Mouse (Mus musculus) ES-E14 (cell line): ENCODE measurements around the gene Gpr84.

Experiments
- HCFC1 ChIP-seq: IDR thresholded peaks from 2 replicates; pipeline ENCODE4 v1.6.1; 2012; ENCODE audit warnings: low read length, inconsistent platforms, borderline replicate concordance; ENCODE audit not compliant: insufficient read depth
- MAFK ChIP-seq: IDR thresholded peaks from 2 replicates; pipeline ENCODE4 v1.6.1; 2014; ENCODE audit warnings: mild to moderate bottlenecking, low read depth, low read length, inconsistent platforms; ENCODE audit not compliant: insufficient read depth

DNA sequence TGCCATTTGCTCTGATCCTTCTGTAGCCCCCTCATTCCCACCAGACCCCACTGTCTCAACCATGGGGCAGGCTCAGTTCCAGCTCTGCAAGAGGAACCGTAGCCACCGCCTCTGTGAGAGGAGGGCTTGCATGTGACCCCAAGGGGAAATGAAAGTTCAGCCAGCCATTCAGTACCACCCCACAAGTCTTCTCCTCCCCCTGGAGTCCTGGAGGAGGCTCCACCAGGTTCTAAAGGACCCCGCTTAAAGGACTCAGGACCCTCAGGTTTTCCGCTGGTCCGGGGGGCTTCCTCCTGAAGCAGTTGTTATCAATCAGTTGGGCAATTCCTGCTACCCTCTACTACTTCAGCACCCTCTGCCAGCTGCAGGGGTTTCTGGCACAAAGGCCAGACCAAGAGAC lies 23.3 kb upstream of the Gpr84 start:
- TF ChIP-seq HCFC1 (no peak), MAFK (no peak)
